In the genomic region with DNA sequence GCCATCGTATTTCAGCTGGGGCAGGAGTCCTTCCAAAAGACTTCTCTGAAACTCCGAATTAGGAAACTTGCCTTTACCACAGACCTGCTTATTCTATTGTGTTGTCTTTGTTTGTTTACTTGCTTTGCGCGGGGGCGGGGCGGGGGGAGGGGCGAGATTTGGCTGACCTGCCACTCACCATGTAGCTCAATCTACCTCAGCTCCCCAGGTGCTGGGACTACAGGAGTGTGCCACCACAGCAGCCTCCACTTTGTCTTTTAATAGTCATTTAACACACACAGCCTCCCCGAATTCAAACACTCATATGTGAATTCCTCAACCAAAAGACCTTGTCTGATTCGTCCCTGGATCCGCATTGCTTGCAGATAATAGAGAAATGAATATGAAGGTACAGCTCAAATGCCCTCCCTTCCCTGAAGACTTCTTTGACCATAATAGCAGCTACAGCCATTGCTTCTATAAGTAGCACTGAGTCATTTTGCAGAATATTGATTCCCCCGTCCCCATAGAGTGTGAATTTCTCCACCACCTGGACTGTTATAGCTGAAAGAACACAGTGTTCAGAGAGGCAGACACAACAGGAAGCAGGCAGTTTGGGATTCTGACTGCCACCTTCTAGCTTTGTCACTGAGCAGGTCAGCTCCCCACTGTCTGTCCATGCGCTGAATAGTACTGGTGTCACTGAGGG, we compare ENCODE assay signal across 8 mouse cellular contexts. TPM values are rescaled to one million over a fixed set of nuclear protein-coding genes. Genes with fewer than 3 reads are reported as not detected.
DNase-seq lines count a peak whose midpoint lies in the region; ATAC-seq and TF ChIP-seq lines count a peak whose summit lies in the region.

No protein-coding gene starts in this region.

- DNase-seq in heart, postnatal 0 days (ENCODE audit: low spot score): no peak
- DNase-seq in heart, adult 9 months (ENCODE audit: low spot score in 2 of 2): no peak
- no peak for DNase-seq in ES-E14 (ENCODE audit: low read depth, low spot score)
- no peak for DNase-seq in liver, postnatal 0 days
- no peak for DNase-seq in urinary bladder, postnatal 4 days (ENCODE audit: low spot score in 2 of 2)
- DNase-seq in ovary, postnatal 14 days (ENCODE audit: low spot score): no peak
- DNase-seq in kidney, postnatal 14 days: no peak

- 37% methylated on average over 12 of the region's 12 CpGs for WGBS in heart, postnatal 0 days
- WGBS in forebrain, embryonic 13.5 days: 30% methylated on average over 12 of the region's 12 CpGs
- WGBS in liver, postnatal 0 days (ENCODE audit: insufficient replicate concordance): 36% methylated on average over 12 of the region's 12 CpGs

- no peak for TF ChIP-seq CTCF in heart, postnatal 0 days (IDR thresholded peaks at IDR 0.05; ENCODE audit: low read depth)
- TF ChIP-seq CTCF in liver, postnatal 0 days (IDR thresholded peaks at IDR 0.05; ENCODE audit: low read depth): no peak

- in situ Hi-C loops in ES-E14 (cut with MboI; ENCODE audit: low sequenced_read_pairs in 2 of 2, unreplicated experiment in 2 of 2): no loop called here

- H3K4me3 ChIP-seq in heart, postnatal 0 days (ENCODE audit: low read depth, low read length): peak overlapping the region; percentile 100
- H3K4me3 ChIP-seq in ES-E14 (ENCODE audit: insufficient read depth in 1 of 2, low read depth in 1 of 2, low read length in 2 of 2, poor library complexity in 1 of 2, severe bottlenecking in 1 of 2): peak overlapping the region; percentile 37 to 92; a peak in 3 of 4 replicates
- H3K4me3 ChIP-seq in forebrain, embryonic 13.5 days: peak overlapping the region; percentile 95
- peak overlapping the region; percentile 96 for H3K4me3 ChIP-seq in liver, postnatal 0 days (ENCODE audit: low read depth, low read length)

- TF ChIP-seq EP300 in heart, postnatal 0 days (IDR thresholded peaks at IDR 0.05; ENCODE audit: low read depth): no peak
- TF ChIP-seq EP300 in liver, postnatal 0 days (IDR thresholded peaks at IDR 0.05; ENCODE audit: low read depth): no peak

- no peak overlapping the region for H3K9ac ChIP-seq in heart, postnatal 0 days (replicated peaks; ENCODE audit: low read depth, low read length)
- no peak overlapping the region for H3K9ac ChIP-seq in ES-E14 (ENCODE audit: insufficient read depth, low read depth, low read length, poor library complexity, severe bottlenecking)
- peak overlapping the region; percentile 58 for H3K9ac ChIP-seq in forebrain, embryonic 13.5 days
- H3K9ac ChIP-seq in liver, postnatal 0 days (replicated peaks): 0 out of 2 replicates have a peak overlapping the region, but pooled peaks have one; percentile 1

- ATAC-seq in heart, postnatal 0 days (ENCODE audit: insufficient read depth, low read depth): no peak
- ATAC-seq in forebrain, embryonic 13.5 days: no peak
- no peak for ATAC-seq in liver, postnatal 0 days

- no peaks in the 10 kb centered on the region for H3K36me3 ChIP-seq in heart, postnatal 0 days (replicated peaks; ENCODE audit: control insufficient read depth, insufficient read depth, low read length)
- H3K36me3 ChIP-seq in ES-E14 (ENCODE audit: control insufficient read depth, insufficient read depth, low read length, poor library complexity, severe bottlenecking): no peaks in the 10 kb centered on the region
- no peaks in the 10 kb centered on the region for H3K36me3 ChIP-seq in forebrain, embryonic 13.5 days (ENCODE audit: poor library complexity, severe bottlenecking)
- peaks cover under 1% of the 10 kb centered on the region; the same call in 1 of the 2 replicates for H3K36me3 ChIP-seq in liver, postnatal 0 days (replicated peaks; ENCODE audit: insufficient read depth, low read length)

- H3K4me2 ChIP-seq in heart, postnatal 0 days (ENCODE audit: low read depth, low read length): peak overlapping the region; percentile 80
- H3K4me2 ChIP-seq in forebrain, embryonic 13.5 days: peak overlapping the region; percentile 80
- peak overlapping the region; percentile 84 for H3K4me2 ChIP-seq in liver, postnatal 0 days (ENCODE audit: low read depth, low read length)

- no peaks in the 10 kb centered on the region for H3K27me3 ChIP-seq in heart, postnatal 0 days (ENCODE audit: control insufficient read depth, insufficient read depth, low read length)
- no peaks in the 10 kb centered on the region for H3K27me3 ChIP-seq in forebrain, embryonic 13.5 days
- no peaks in the 10 kb centered on the region for H3K27me3 ChIP-seq in liver, postnatal 0 days (ENCODE audit: insufficient read depth, low read length)

- H3K9me3 ChIP-seq in heart, postnatal 0 days (replicated peaks; ENCODE audit: control insufficient read depth, low read length): no peaks in the 10 kb centered on the region
- H3K9me3 ChIP-seq in ES-E14 (ENCODE audit: control insufficient read depth, insufficient read depth, low read depth, low read length): no peaks in the 10 kb centered on the region
- no peaks in the 10 kb centered on the region for H3K9me3 ChIP-seq in forebrain, embryonic 13.5 days (replicated peaks)
- no peaks in the 10 kb centered on the region for H3K9me3 ChIP-seq in liver, postnatal 0 days (ENCODE audit: low read length)

- 0 out of 2 replicates have a peak overlapping the region, but pooled peaks have one; percentile 52 for H3K27ac ChIP-seq in heart, postnatal 0 days (ENCODE audit: low read depth)
- no peak overlapping the region for H3K27ac ChIP-seq in ES-E14 (ENCODE audit: insufficient read depth, low read depth, low read length, poor library complexity, severe bottlenecking)
- peak overlapping the region; percentile 40 for H3K27ac ChIP-seq in forebrain, embryonic 13.5 days
- H3K27ac ChIP-seq in liver, postnatal 0 days (ENCODE audit: low read depth): peak overlapping the region; percentile 30; the same call in 1 of the 2 replicates

- peaks cover 15% of the 10 kb centered on the region for H3K4me1 ChIP-seq in heart, postnatal 0 days (ENCODE audit: control insufficient read depth, insufficient read depth)
- H3K4me1 ChIP-seq in ES-E14 (ENCODE audit: control insufficient read depth in 2 of 2, insufficient read depth in 2 of 2, low read length in 2 of 2, poor library complexity in 1 of 2): peaks cover 2% of the 10 kb centered on the region in 2 experiments; a peak in 2 of 4 replicates
- H3K4me1 ChIP-seq in forebrain, embryonic 13.5 days: peaks cover 19% of the 10 kb centered on the region
- H3K4me1 ChIP-seq in liver, postnatal 0 days (ENCODE audit: insufficient read depth): peaks cover 54% of the 10 kb centered on the region

TF ChIP-seq in ES-E14, 5 proteins besides CTCF, POLR2A, EP300 and RAD21:
- TF ChIP-seq ZC3H11A (IDR thresholded peaks at IDR 0.05; ENCODE audit: borderline replicate concordance, low read depth, low read length) (no peak), CHD2 (IDR thresholded peaks at IDR 0.05; ENCODE audit: low read depth, low read length) (no peak), MAFK (IDR thresholded peaks at IDR 0.05; ENCODE audit: insufficient read depth, low read depth, low read length) (no peak)

RNA-seq across cellular contexts. Expression of a gene that starts 1.1 kb away (rescaled TPM):
- 37.2 and 38.1 TPM in 2 replicates for total RNA-seq in heart, postnatal 0 days (2014; rRNA removed; ENCODE audit: low replicate concordance)
- 11.1 and 11.8 TPM in 2 replicates for polyA plus RNA-seq in heart, postnatal 0 days (2015; fragmentation: Nextera tagmentation; extraction: Ambion mirVana)
- 13.6 and 14.6 TPM in 2 replicates for total RNA-seq in ES-E14 (2012; rRNA removed)
- polyA plus RNA-seq in forebrain, embryonic 13.5 days (2015; fragmentation: Nextera tagmentation; extraction: Ambion mirVana): 13.6 and 14.6 TPM in 2 replicates
- 9.4 and 11.9 TPM in 2 replicates for polyA plus RNA-seq in liver, postnatal 0 days (2015; fragmentation: Nextera tagmentation; extraction: Ambion mirVana)

RNA-seq across cellular contexts. Expression of a gene that starts 40.5 kb away (rescaled TPM):
- 114 and 121 TPM in 2 replicates for total RNA-seq in heart, postnatal 0 days (2014; rRNA removed; ENCODE audit: low replicate concordance)
- polyA plus RNA-seq in heart, postnatal 0 days (2015; fragmentation: Nextera tagmentation; extraction: Ambion mirVana): 112 and 115 TPM in 2 replicates
- 16.4 and 17.0 TPM in 2 replicates for total RNA-seq in ES-E14 (2012; rRNA removed)
- 7.7 and 7.9 TPM in 2 replicates for polyA plus RNA-seq in forebrain, embryonic 13.5 days (2015; fragmentation: Nextera tagmentation; extraction: Ambion mirVana)
- 226 and 249 TPM in 2 replicates for polyA plus RNA-seq in liver, postnatal 0 days (2015; fragmentation: Nextera tagmentation; extraction: Ambion mirVana)

Comparison
In these comparisons a context has a peak if more than half of its experiments do, and no peak if none do; other contexts are left out.
1. H3K9ac ChIP-seq: peak in forebrain, embryonic 13.5 days (single experiment) and liver, postnatal 0 days (single experiment); none in heart, postnatal 0 days (single experiment) and ES-E14 (single experiment).
2. RNA of a gene that starts 40.5 kb away (polyA plus RNA-seq): 226 to 249 TPM in liver, postnatal 0 days and 112 to 115 TPM in heart, postnatal 0 days; 7.7 to 7.9 TPM in forebrain, embryonic 13.5 days; every median in the first group is over 10 times any median in the second.
3. Peak in every context shown above with its lines, with median percentiles within 50 percentile points of each other: H3K4me2 ChIP-seq and H3K4me3 ChIP-seq.